Mouse (Mus musculus): ENCODE data around the gene Sgsh. TPM values are rescaled to one million over a fixed set of nuclear protein-coding genes. Genes with fewer than 3 reads are reported as not detected.

The Sgsh gene
- 1.8 and 2.0 TPM in 2 replicates for polyA plus RNA-seq (2015; fragmentation: Nextera tagmentation; extraction: Ambion mirVana)

GRCm38 (mm10) chr11:119355443-119356385 lies at the start of gene Sgsh, which contains the start of gene Slc26a11:
TSS of gene Sgsh (minus strand) at chr11:119355536.
TSS of gene Slc26a11 (plus strand) at chr11:119355557.
- Histone ChIP-seq H3K9ac (ENCODE audit: low read depth, low read length) (peak within 1 kb of the TSS; percentile 68), H3K27me3 (ENCODE audit: control insufficient read depth, insufficient read depth, low read depth, low read length) (peaks cover 3% of the 10 kb centered on the region; the same call in 1 of the 2 replicates), H3K9me3 (replicated peaks; ENCODE audit: control insufficient read depth, low read length) (no peaks in the 10 kb centered on the region), H3K36me3 (ENCODE audit: control insufficient read depth, insufficient read depth) (no peaks in the 10 kb centered on the region), H3K4me2 (ENCODE audit: low read depth, low read length) (peak within 1 kb of the TSS; percentile 76), H3K27ac (ENCODE audit: low read length) (peak within 1 kb of the TSS; percentile 71), H3K4me3 (ENCODE audit: low read depth, low read length) (peak within 1 kb of the TSS; percentile 71), H3K4me1 (ENCODE audit: control insufficient read depth, low read depth, low read length) (peaks cover 16% of the 10 kb centered on the region)
- 4% methylated on average over 35 of the region's 40 CpGs for WGBS (ENCODE audit: insufficient replicate concordance)
- peak; percentile 88 for ATAC-seq (ENCODE audit: low read depth)

GRCm38 (mm10) chr11:119404627-119405026 lies 49.3 kb upstream of the Sgsh start:
- ATAC-seq (ENCODE audit: low read depth) = 0 out of 2 replicates have a peak, but pooled peaks have one; percentile 16
- no peaks in the 10 kb centered on the region; the same call in 1 of the 2 replicates for H3K36me3 ChIP-seq (ENCODE audit: control insufficient read depth, insufficient read depth)

GRCm38 (mm10) chr11:119402501-119403160 lies 47.3 kb upstream of the Sgsh start:
- no peak for ATAC-seq (ENCODE audit: low read depth)
- 60% methylated on average over 11 of the region's 11 CpGs for WGBS (ENCODE audit: insufficient replicate concordance)
- Histone ChIP-seq H3K4me3 (ENCODE audit: low read depth, low read length) (no peak overlapping the region), H3K9me3 (replicated peaks; ENCODE audit: control insufficient read depth, low read length) (peaks cover 2% of the 10 kb centered on the region), H3K36me3 (ENCODE audit: control insufficient read depth, insufficient read depth) (no peaks in the 10 kb centered on the region), H3K27ac (ENCODE audit: low read length) (no peak overlapping the region), H3K4me2 (ENCODE audit: low read depth, low read length) (no peak overlapping the region), H3K9ac (ENCODE audit: low read depth, low read length) (no peak overlapping the region), H3K4me1 (ENCODE audit: control insufficient read depth, low read depth, low read length) (no peaks in the 10 kb centered on the region), H3K27me3 (ENCODE audit: control insufficient read depth, insufficient read depth, low read depth, low read length) (no peaks in the 10 kb centered on the region)

More at GRCm38 (mm10) chr11:119404627-119405026, 49.3 kb upstream of the Sgsh start:
- no peaks in the 10 kb centered on the region for H3K4me1 ChIP-seq (ENCODE audit: control insufficient read depth, low read depth, low read length)
- H3K27ac ChIP-seq (ENCODE audit: low read length) = no peak overlapping the region
- H3K9ac ChIP-seq (ENCODE audit: low read depth, low read length) = no peak overlapping the region
- 61% methylated on average over 5 of the region's 5 CpGs for WGBS (ENCODE audit: insufficient replicate concordance)
- no peak overlapping the region for H3K4me3 ChIP-seq (ENCODE audit: low read depth, low read length)
- H3K4me2 ChIP-seq (ENCODE audit: low read depth, low read length) = no peak overlapping the region
- no peaks in the 10 kb centered on the region for H3K27me3 ChIP-seq (ENCODE audit: control insufficient read depth, insufficient read depth, low read depth, low read length)
- peaks cover 2% of the 10 kb centered on the region for H3K9me3 ChIP-seq (replicated peaks; ENCODE audit: control insufficient read depth, low read length)

GRCm38 (mm10) chr11:119396461-119396860 lies 41.1 kb upstream of the Sgsh start:
- Histone ChIP-seq H3K27ac (ENCODE audit: low read length) (no peak overlapping the region), H3K27me3 (ENCODE audit: control insufficient read depth, insufficient read depth, low read depth, low read length) (no peaks in the 10 kb centered on the region), H3K9ac (ENCODE audit: low read depth, low read length) (no peak overlapping the region), H3K36me3 (ENCODE audit: control insufficient read depth, insufficient read depth) (no peaks in the 10 kb centered on the region), H3K4me1 (ENCODE audit: control insufficient read depth, low read depth, low read length) (peaks cover 21% of the 10 kb centered on the region), H3K9me3 (replicated peaks; ENCODE audit: control insufficient read depth, low read length) (no peaks in the 10 kb centered on the region), H3K4me3 (ENCODE audit: low read depth, low read length) (no peak overlapping the region), H3K4me2 (ENCODE audit: low read depth, low read length) (no peak overlapping the region)
- ATAC-seq (ENCODE audit: low read depth) = no peak
- WGBS (ENCODE audit: insufficient replicate concordance) = 65% methylated on average over 7 of the region's 7 CpGs

- H3K9me3 ChIP-seq (replicated peaks; ENCODE audit: control insufficient read depth, low read length) = no peaks in the 10 kb centered on the region
- no peak overlapping the region for H3K4me3 ChIP-seq (ENCODE audit: low read depth, low read length)
- no peaks in the 10 kb centered on the region for H3K27me3 ChIP-seq (ENCODE audit: control insufficient read depth, insufficient read depth, low read depth, low read length)
- no peak for ATAC-seq (ENCODE audit: low read depth)
- H3K27ac ChIP-seq (ENCODE audit: low read length) = no peak overlapping the region
- no peak overlapping the region for H3K4me2 ChIP-seq (ENCODE audit: low read depth, low read length)
- no peak overlapping the region for H3K9ac ChIP-seq (ENCODE audit: low read depth, low read length)
- peaks cover 25% of the 10 kb centered on the region for H3K4me1 ChIP-seq (ENCODE audit: control insufficient read depth, low read depth, low read length)
- WGBS (ENCODE audit: insufficient replicate concordance) = 63% methylated on average over 13 of the region's 13 CpGs
- no peaks in the 10 kb centered on the region for H3K36me3 ChIP-seq (ENCODE audit: control insufficient read depth, insufficient read depth)
Measured at GRCm38 (mm10) chr11:119395931-119396330, 40.6 kb upstream of the Sgsh start.

GRCm38 (mm10) chr11:119395394-119395793 lies 40.1 kb upstream of the Sgsh start:
- Histone ChIP-seq H3K4me2 (ENCODE audit: low read depth, low read length) (no peak overlapping the region), H3K27me3 (ENCODE audit: control insufficient read depth, insufficient read depth, low read depth, low read length) (peaks cover 4% of the 10 kb centered on the region), H3K4me1 (ENCODE audit: control insufficient read depth, low read depth, low read length) (peaks cover 30% of the 10 kb centered on the region), H3K9me3 (replicated peaks; ENCODE audit: control insufficient read depth, low read length) (no peaks in the 10 kb centered on the region), H3K9ac (ENCODE audit: low read depth, low read length) (no peak overlapping the region), H3K36me3 (ENCODE audit: control insufficient read depth, insufficient read depth) (no peaks in the 10 kb centered on the region), H3K27ac (ENCODE audit: low read length) (no peak overlapping the region), H3K4me3 (ENCODE audit: low read depth, low read length) (no peak overlapping the region)
- ATAC-seq (ENCODE audit: low read depth) = no peak
- WGBS (ENCODE audit: insufficient replicate concordance) = 62% methylated on average over 7 of the region's 7 CpGs

GRCm38 (mm10) chr11:119394210-119394609 lies 38.9 kb upstream of the Sgsh start:
- WGBS (ENCODE audit: insufficient replicate concordance) = 64% methylated on average over 6 of the region's 6 CpGs
- peak overlapping the region; percentile 75; the same call in 1 of the 2 replicates for H3K4me3 ChIP-seq (ENCODE audit: low read depth, low read length)

GRCm38 (mm10) chr11:119393483-119393804 lies 38.1 kb upstream of the Sgsh start:
- H3K36me3 ChIP-seq (ENCODE audit: control insufficient read depth, insufficient read depth) = no peaks in the 10 kb centered on the region
- peak overlapping the region; percentile 95 for H3K4me2 ChIP-seq (ENCODE audit: low read depth, low read length)
- peaks cover 19% of the 10 kb centered on the region for H3K27me3 ChIP-seq (ENCODE audit: control insufficient read depth, insufficient read depth, low read depth, low read length)
- no peaks in the 10 kb centered on the region for H3K9me3 ChIP-seq (replicated peaks; ENCODE audit: control insufficient read depth, low read length)
- WGBS (ENCODE audit: insufficient replicate concordance) = 13% methylated on average over 7 of the region's 7 CpGs
- no peak for ATAC-seq (ENCODE audit: low read depth)
- peak overlapping the region; percentile 75 for H3K4me3 ChIP-seq (ENCODE audit: low read depth, low read length)
- H3K9ac ChIP-seq (ENCODE audit: low read depth, low read length) = peak overlapping the region; percentile 73
- peaks cover 33% of the 10 kb centered on the region for H3K4me1 ChIP-seq (ENCODE audit: control insufficient read depth, low read depth, low read length)
- peak overlapping the region; percentile 67 for H3K27ac ChIP-seq (ENCODE audit: low read length)

More at GRCm38 (mm10) chr11:119394210-119394609, 38.9 kb upstream of the Sgsh start:
- Histone ChIP-seq H3K9ac (ENCODE audit: low read depth, low read length) (no peak overlapping the region), H3K4me1 (ENCODE audit: control insufficient read depth, low read depth, low read length) (peaks cover 33% of the 10 kb centered on the region), H3K27me3 (ENCODE audit: control insufficient read depth, insufficient read depth, low read depth, low read length) (peaks cover 14% of the 10 kb centered on the region), H3K4me2 (ENCODE audit: low read depth, low read length) (peak overlapping the region; percentile 95; the same call in 1 of the 2 replicates), H3K36me3 (ENCODE audit: control insufficient read depth, insufficient read depth) (no peaks in the 10 kb centered on the region), H3K9me3 (replicated peaks; ENCODE audit: control insufficient read depth, low read length) (no peaks in the 10 kb centered on the region), H3K27ac (ENCODE audit: low read length) (no peak overlapping the region)
- ATAC-seq (ENCODE audit: low read depth) = no peak

Measured in liver, embryonic 16.5 days (tissue).